Mouse (Mus musculus) MEL (cell line): Measurements from ENCODE around the gene Uckl1. TPM values are rescaled to one million over a fixed set of nuclear protein-coding genes. Genes with fewer than 3 reads are reported as not detected.

Experiments used
- DNase-seq: peaks from one replicate; pipeline ENCODE4 v3.0.0; 2011; ENCODE audit warnings: low read depth, low spot score
- H3K27ac ChIP-seq: 2 replicates; pipeline ENCODE4 v1.5.1; 2012; ENCODE audit warnings: low read depth, mild to moderate bottlenecking, control low read depth, low read length, moderate library complexity; ENCODE audit not compliant: control insufficient read depth
- H3K27me3 ChIP-seq, 2 experiments: fragments of 150-350 bp in 1 of 2; sonication (generic) in 1 of 2; 2 replicates each; pipeline ENCODE4 v1.6.1; 2012; ENCODE audit warnings: low read length in 2 of 2, mild to moderate bottlenecking in 2 of 2, improper control_type of control experiment in 1 of 2, moderate library complexity in 1 of 2; ENCODE audit not compliant: insufficient read depth in 2 of 2, control insufficient read depth in 1 of 2
- H3K36me3 ChIP-seq, 2 experiments: 2 replicates each; pipeline ENCODE4 v1.6.1; 2012 to 2014; ENCODE audit warnings: low read length in 2 of 2, improper control_type of control experiment in 1 of 2, inconsistent platforms in 1 of 2, mild to moderate bottlenecking in 1 of 2; ENCODE audit not compliant: insufficient read depth in 2 of 2, control insufficient read depth in 1 of 2
- H3K4me1 ChIP-seq, 2 experiments: fragments of 150-350 bp in 1 of 2; sonication (generic) in 1 of 2; 2 replicates each; pipeline ENCODE4 v1.6.1; 2012; ENCODE audit warnings: low read length in 2 of 2, improper control_type of control experiment in 1 of 2, mild to moderate bottlenecking in 1 of 2; ENCODE audit not compliant: insufficient read depth in 2 of 2, control insufficient read depth in 1 of 2
- H3K4me3 ChIP-seq, 2 experiments: fragments of 150-350 bp in 1 of 2; sonication (generic) in 1 of 2; 2 replicates each; pipeline ENCODE4 v1.5.1; 2012; ENCODE audit warnings: low read depth in 2 of 2, low read length in 2 of 2, mild to moderate bottlenecking in 2 of 2, moderate library complexity in 2 of 2, control low read depth in 1 of 2, improper control_type of control experiment in 1 of 2; ENCODE audit not compliant: control insufficient read depth in 1 of 2, insufficient read depth in 1 of 2
- H3K79me2 ChIP-seq: 2 replicates; pipeline ENCODE4 v1.6.1; 2012; ENCODE audit warnings: mild to moderate bottlenecking, low read length, moderate library complexity; ENCODE audit not compliant: control insufficient read depth, poor library complexity, insufficient read depth
- H3K9ac ChIP-seq: 2 replicates; pipeline ENCODE4 v1.6.1; 2012; ENCODE audit warnings: low read depth, mild to moderate bottlenecking, control low read depth, low read length, moderate library complexity; ENCODE audit not compliant: control insufficient read depth, poor library complexity, severe bottlenecking
- H3K9me3 ChIP-seq: fragments of 150-350 bp; sonication (generic); replicated peaks from 2 replicates; pipeline ENCODE4 v1.6.1; 2012; ENCODE audit warnings: mild to moderate bottlenecking, low read length, improper control_type of control experiment, moderate library complexity; ENCODE audit not compliant: insufficient read depth
- CHD1 ChIP-seq: IDR thresholded peaks from 2 replicates; pipeline ENCODE4 v1.6.1; 2012; ENCODE audit warnings: low read depth, mild to moderate bottlenecking, inconsistent platforms, low read length, improper control_type of control experiment
- CHD2 ChIP-seq: IDR thresholded peaks from 2 replicates; pipeline ENCODE4 v1.6.1; 2011; ENCODE audit warnings: low read length, improper control_type of control experiment
- CTCF ChIP-seq, 3 experiments: IDR thresholded peaks in 2 of 3; conservative IDR thresholded peaks in 1 of 3; 2 replicates each; pipeline ENCODE4 v1.5.1; 2011 to 2012; ENCODE audit warnings: low read length in 3 of 3, low read depth in 2 of 3, mild to moderate bottlenecking in 2 of 3, improper control_type of control experiment in 1 of 3, inconsistent platforms in 1 of 3, mixed read lengths in 1 of 3, moderate library complexity in 1 of 3; ENCODE audit not compliant: control insufficient read depth in 1 of 3, insufficient read depth in 1 of 3, poor library complexity in 1 of 3, severe bottlenecking in 1 of 3
- ELF1 ChIP-seq: IDR thresholded peaks from 2 replicates; pipeline ENCODE4 v1.6.1; 2014; ENCODE audit warnings: low read depth, mild to moderate bottlenecking, inconsistent platforms, low read length, improper control_type of control experiment, moderate library complexity
- ETS1 ChIP-seq: IDR thresholded peaks from 2 replicates; pipeline ENCODE4 v1.6.1; 2012; ENCODE audit warnings: low read depth, mild to moderate bottlenecking, inconsistent platforms, low read length, improper control_type of control experiment, moderate library complexity
- GATA1 ChIP-seq: IDR thresholded peaks from 2 replicates; pipeline ENCODE4 v1.6.1; 2011; ENCODE audit warnings: low read depth, low read length, improper control_type of control experiment
- HCFC1 ChIP-seq: IDR thresholded peaks from 2 replicates; pipeline ENCODE4 v1.6.1; 2012; ENCODE audit warnings: low read depth, mild to moderate bottlenecking, inconsistent platforms, low read length, improper control_type of control experiment, moderate library complexity
- KAT2A ChIP-seq: conservative IDR thresholded peaks from 2 replicates; pipeline ENCODE4 v1.6.1; 2012; ENCODE audit warnings: low read depth, low read length, improper control_type of control experiment, inconsistent platforms
- MAFK ChIP-seq: IDR thresholded peaks from 2 replicates; pipeline ENCODE4 v1.6.1; 2011; ENCODE audit warnings: low read depth, mild to moderate bottlenecking, low read length, improper control_type of control experiment, borderline replicate concordance
- MAZ ChIP-seq: IDR thresholded peaks from 2 replicates; pipeline ENCODE4 v1.6.1; 2012; ENCODE audit warnings: low read depth, mild to moderate bottlenecking, inconsistent platforms, low read length, improper control_type of control experiment
- MXI1 ChIP-seq: IDR thresholded peaks from 2 replicates; pipeline ENCODE4 v1.6.1; 2011; ENCODE audit warnings: mild to moderate bottlenecking, low read depth, low read length, improper control_type of control experiment
- NRF1 ChIP-seq: IDR thresholded peaks from 2 replicates; pipeline ENCODE4 v1.6.1; 2014; ENCODE audit warnings: low read depth, mild to moderate bottlenecking, inconsistent platforms, low read length, improper control_type of control experiment, moderate library complexity; ENCODE audit not compliant: poor library complexity, insufficient read depth, severe bottlenecking
- POLR2A ChIP-seq, 2 experiments: IDR thresholded peaks; 2 replicates each; pipeline ENCODE4 v1.6.1; 2011 to 2012; ENCODE audit warnings: low read length in 2 of 2, mild to moderate bottlenecking in 2 of 2, control low read depth in 1 of 2, improper control_type of control experiment in 1 of 2, low read depth in 1 of 2, moderate library complexity in 1 of 2; ENCODE audit not compliant: control insufficient read depth in 1 of 2, insufficient read depth in 1 of 2, poor library complexity in 1 of 2
- POLR2AphosphoS2 ChIP-seq: IDR thresholded peaks from 2 replicates; pipeline ENCODE4 v1.6.1; 2011; ENCODE audit warnings: low read length, improper control_type of control experiment
- RCOR1 ChIP-seq: IDR thresholded peaks from 2 replicates; pipeline ENCODE4 v1.6.1; 2012; ENCODE audit warnings: low read depth, mild to moderate bottlenecking, inconsistent platforms, low read length, improper control_type of control experiment
- SIN3A ChIP-seq: IDR thresholded peaks from 2 replicates; pipeline ENCODE4 v1.6.1; 2012; ENCODE audit warnings: low read length, improper control_type of control experiment, inconsistent platforms
- SMC3 ChIP-seq: IDR thresholded peaks from 2 replicates; pipeline ENCODE4 v1.6.1; 2011; ENCODE audit warnings: low read depth, low read length, improper control_type of control experiment
- ZC3H11A ChIP-seq: IDR thresholded peaks from 2 replicates; pipeline ENCODE4 v1.6.1; 2012; ENCODE audit warnings: low read depth, mild to moderate bottlenecking, inconsistent platforms, low read length, improper control_type of control experiment
- ZNF384 ChIP-seq: IDR thresholded peaks from 2 replicates; pipeline ENCODE4 v1.6.1; 2012; ENCODE audit warnings: low read depth, mild to moderate bottlenecking, inconsistent platforms, low read length, improper control_type of control experiment
- polyA plus RNA-seq, 2 experiments: library from polyadenylated mRNA; stranded (reverse) in 1 of 2; unstranded in 1 of 2; fragments of >175 nt in 1 of 2; fragments of >200 nt in 1 of 2; gene quantifications; 2 replicates each; pipeline versions ENCODE4 v1.2.1 to v1.2.4; 2012; ENCODE audit warnings: low replicate concordance in 2 of 2, low read depth in 1 of 2; ENCODE audit not compliant: insufficient read length in 2 of 2, insufficient read depth in 1 of 2, missing spikeins in 1 of 2
- total RNA-seq: library from RNA; depleted of rRNA; stranded (reverse); fragments of 300-350 nt; gene quantifications from 2 replicates; pipeline ENCODE4 v1.2.3, GENCODE M21; 2012

Uckl1 gene
- total and polyA plus RNA-seq, 3 experiments: 15.2 to 24.6 TPM; not detected in 1

DNA sequence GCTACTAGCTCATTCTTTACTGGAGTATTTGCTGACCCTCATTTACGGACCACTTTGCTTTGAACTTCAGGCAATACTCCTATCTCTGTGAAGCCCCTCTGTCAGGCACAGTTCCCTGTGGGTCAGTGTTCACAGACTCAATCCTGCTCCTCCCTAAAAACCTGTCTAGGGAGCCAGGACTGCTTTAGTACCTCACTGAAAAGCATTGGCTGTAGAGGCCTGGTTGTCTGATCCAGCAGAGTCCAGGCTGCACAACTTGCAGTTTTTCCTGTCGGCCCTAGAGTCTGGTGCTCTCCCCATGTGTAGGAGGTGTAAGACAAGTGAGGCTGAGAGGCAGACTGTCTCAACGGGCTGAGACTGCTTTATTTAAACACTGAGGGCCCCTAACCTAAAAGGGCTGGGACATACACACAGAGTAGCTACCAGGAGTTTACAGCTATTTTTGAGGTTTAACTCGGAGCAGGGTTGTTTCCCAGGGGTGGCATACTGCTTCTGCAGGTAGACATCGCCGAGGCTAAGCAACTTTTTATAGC is 15.6 kb upstream of the Uckl1 start:
- H3K79me2 ChIP-seq: peaks cover 15% of the 10 kb centered on the region
- peak overlapping the region; percentile 69 to 84 for H3K4me3 ChIP-seq
- TF ChIP-seq CHD1: 0 out of 2 replicates have a peak, but pooled peaks have one; percentile 33
- no peak for TF ChIP-seq NRF1
- H3K9me3 ChIP-seq: no peaks in the 10 kb centered on the region
- H3K27ac ChIP-seq: peak overlapping the region; percentile 79
- peaks cover 0 to 14% of the 10 kb centered on the region in 2 experiments; a peak in 2 of 4 replicates for H3K36me3 ChIP-seq
- H3K27me3 ChIP-seq: no peaks in the 10 kb centered on the region
- peak overlapping the region; percentile 87 for H3K9ac ChIP-seq
- DNase-seq: peak; percentile 16
- H3K4me1 ChIP-seq: peaks cover 4 to 20% of the 10 kb centered on the region in 2 experiments

DNA sequence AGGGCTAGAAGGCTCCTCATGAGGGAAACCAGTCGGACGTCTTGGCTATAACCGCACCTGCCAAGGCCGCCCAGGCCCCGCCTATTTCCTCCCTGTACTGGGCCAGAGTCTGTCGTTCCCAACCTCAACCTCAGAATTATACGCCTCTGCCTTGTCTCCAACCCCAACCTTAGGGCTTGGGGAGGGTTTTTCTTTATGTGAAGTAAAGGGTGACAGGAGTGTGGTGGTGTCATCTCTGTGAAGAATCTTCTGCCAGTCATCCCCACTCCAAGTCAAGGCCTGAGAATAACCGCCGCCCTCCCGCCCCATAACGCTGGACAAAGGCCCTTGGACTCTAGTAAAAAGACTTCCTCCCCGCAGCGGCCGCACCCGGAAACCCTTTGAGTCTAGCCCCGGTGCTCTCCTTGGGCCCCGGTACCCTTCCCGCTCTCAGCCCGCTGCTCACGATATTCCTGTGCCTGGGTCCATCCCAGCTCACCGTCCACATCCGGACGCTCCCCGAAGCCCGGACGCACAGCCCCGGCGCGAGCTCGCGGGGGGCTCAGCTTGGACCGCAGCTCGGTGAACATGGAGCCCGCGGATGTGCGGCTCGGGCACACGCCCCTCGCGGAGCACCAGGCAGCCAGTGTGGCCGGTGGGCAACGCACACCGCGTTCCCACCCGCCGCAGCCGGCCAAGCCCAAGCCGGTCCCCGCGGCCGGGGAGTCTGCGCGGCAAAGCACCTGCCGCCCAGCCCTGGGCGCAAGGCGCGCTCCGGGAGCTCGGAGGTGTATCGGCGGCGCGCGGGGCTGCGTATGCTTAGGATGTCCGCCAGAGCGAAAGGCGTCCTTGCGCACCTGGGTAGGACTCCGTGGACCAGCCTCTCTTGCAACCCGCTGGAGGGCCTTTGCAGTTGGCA is 14.0 kb upstream of the Uckl1 start, which contains the start of gene Samd10:
Gene Samd10 (minus strand): TSS at position 759 of the 898 bp plus-strand sequence.
- no peak within 1 kb of the TSS for H3K27ac ChIP-seq
- H3K4me3 ChIP-seq: peak within 1 kb of the TSS; percentile 70 to 86
- H3K9me3 ChIP-seq: no peaks in the 10 kb centered on the region

DNA sequence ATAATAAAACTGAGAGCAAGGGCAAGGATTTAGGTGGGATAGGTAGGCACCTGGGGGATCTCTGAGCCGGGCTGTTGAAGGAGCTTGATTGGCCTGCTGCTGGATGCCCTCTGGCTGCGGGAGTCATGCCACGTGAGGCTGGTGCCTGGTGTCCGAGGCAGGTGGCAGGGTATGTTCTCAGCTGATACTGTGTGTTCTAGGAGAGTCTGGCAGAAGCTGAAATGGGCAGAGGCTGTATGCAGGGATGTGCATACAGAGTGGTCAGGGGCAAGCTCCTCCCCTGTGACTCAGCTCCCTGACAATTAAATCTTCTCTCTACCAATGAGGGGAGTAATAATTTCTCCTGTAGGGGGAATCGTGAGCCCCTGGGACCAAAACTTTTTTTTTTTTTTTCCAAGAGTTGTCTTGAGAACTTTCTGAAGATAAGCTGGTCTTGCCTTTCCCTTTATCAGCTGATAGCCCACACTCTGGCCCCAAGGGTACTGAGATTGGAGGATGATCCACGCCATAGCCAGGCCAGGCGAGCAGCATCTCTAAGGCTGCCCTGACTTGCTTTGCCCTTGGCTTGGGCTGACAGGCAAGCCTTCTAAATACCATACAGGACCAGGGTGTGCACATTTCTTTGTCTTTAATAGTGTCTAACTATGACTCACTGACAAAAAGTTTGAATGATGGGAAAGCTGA is 12.8 kb upstream of the Uckl1 start:
- TF ChIP-seq KAT2A (no peak), RCOR1 (peak; percentile 81), CTCF (IDR thresholded peaks at IDR 0.05 in 2 of 3, conservative IDR thresholded peaks at IDR 0.05 in 1 of 3; ENCODE audit: control insufficient read depth in 1 of 3, insufficient read depth in 1 of 3, low read depth in 2 of 3, low read length in 3 of 3, poor library complexity in 1 of 3, severe bottlenecking in 1 of 3) (peak in 2 of 3 experiments; percentile 22 to 44; a peak in 4 of 6 replicates), CHD1 (no peak), SIN3A (peak; percentile 32; the same call in 1 of the 2 replicates), SMC3 (0 out of 2 replicates have a peak, but pooled peaks have one; percentile 11), ETS1 (peak; percentile 32; the same call in 1 of the 2 replicates), ZNF384 (peak; percentile 98), MAZ (no peak), MAFK (no peak), ELF1 (no peak), POLR2AphosphoS2 (no peak), GATA1 (0 out of 2 replicates have a peak, but pooled peaks have one; percentile 25)
- Histone ChIP-seq H3K9ac (no peak overlapping the region), H3K4me1 (peaks cover 7 to 29% of the 10 kb centered on the region in 2 experiments), H3K9me3 (no peaks in the 10 kb centered on the region), H3K4me3 (no peak overlapping the region), H3K27ac (no peak overlapping the region), H3K36me3 (peaks cover 0 to 12% of the 10 kb centered on the region in 2 experiments; a peak in 2 of 4 replicates), H3K27me3 (no peaks in the 10 kb centered on the region), H3K79me2 (peaks cover 15% of the 10 kb centered on the region)
- DNase-seq: peak; percentile 66

More for the DNA sequence above, 14.0 kb upstream of the Uckl1 start, which contains the start of gene Samd10:
- H3K4me1 ChIP-seq: peaks cover 6 to 23% of the 10 kb centered on the region in 2 experiments
- H3K79me2 ChIP-seq: peaks cover 15% of the 10 kb centered on the region
- H3K27me3 ChIP-seq: no peaks in the 10 kb centered on the region
- peak within 1 kb of the TSS; percentile 70 for H3K9ac ChIP-seq
- peak; percentile 59 for DNase-seq
- peaks cover 0 to 15% of the 10 kb centered on the region in 2 experiments; a peak in 2 of 4 replicates for H3K36me3 ChIP-seq
- TF ChIP-seq ZC3H11A: no peak
- no peak for TF ChIP-seq CHD2
- TF ChIP-seq HCFC1: peak; percentile 5; the same call in 1 of the 2 replicates
- TF ChIP-seq NRF1: peak; percentile 54
- TF ChIP-seq POLR2A (IDR thresholded peaks at IDR 0.05; ENCODE audit: control insufficient read depth in 1 of 2, insufficient read depth in 1 of 2, low read depth in 1 of 2, low read length in 2 of 2, poor library complexity in 1 of 2): 0 out of 4 replicates have a peak, but pooled peaks of 1 of the 2 experiments have one; percentile 38
- 0 out of 2 replicates have a peak, but pooled peaks have one; percentile 30 for TF ChIP-seq MXI1
